Mouse (Mus musculus): ENCODE measurements around the gene Ildr1. TPM values are rescaled to one million over a fixed set of nuclear protein-coding genes. Genes with fewer than 3 reads are reported as not detected.

Ildr1 gene
- total and polyA plus RNA-seq, 3 experiments: 0.27 TPM; not detected in 2

DNA sequence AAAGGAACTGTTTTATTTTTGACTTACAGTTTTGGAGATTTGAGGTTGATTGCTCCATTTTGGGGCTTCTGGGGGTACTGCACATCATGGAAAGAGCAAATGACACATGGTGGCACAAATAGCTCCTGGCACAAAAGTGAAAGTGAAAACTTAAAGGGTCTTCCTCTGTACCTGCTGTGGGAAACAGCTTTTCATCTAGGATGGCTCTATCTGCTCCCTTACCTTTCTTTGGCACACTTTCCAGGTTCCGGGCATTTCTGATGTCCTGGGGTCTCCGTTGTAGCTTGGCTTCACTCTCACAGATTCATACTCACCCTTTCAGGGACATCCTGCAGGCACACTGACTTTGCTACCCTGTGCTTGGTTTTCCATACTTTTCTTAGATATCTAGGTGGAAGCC lies 5.7 kb upstream of the Ildr1 start:
- no peaks in the 10 kb centered on the region for H3K9me3 ChIP-seq (replicated peaks)
- DNase-seq (ENCODE audit: low spot score): no peak
- H3K36me3 ChIP-seq (replicated peaks): no peaks in the 10 kb centered on the region
- no peak for ATAC-seq (ENCODE audit: extremely low read depth, insufficient number of reproducible peaks, low FRiP score, poor library complexity, severe bottlenecking)
- no peak for TF ChIP-seq GATA1 (IDR thresholded peaks at IDR 0.05; ENCODE audit: borderline replicate concordance, low read length)
- no peak for TF ChIP-seq GATA2 (IDR thresholded peaks at IDR 0.05; ENCODE audit: borderline replicate concordance, low read depth, low read length)
- no peak for TF ChIP-seq TAL1 (conservative IDR thresholded peaks at IDR 0.05; ENCODE audit: low read depth, low read length)
- TF ChIP-seq POLR2AphosphoS5 (IDR thresholded peaks at IDR 0.05; ENCODE audit: insufficient replicate concordance, low read depth, low read length): no peak
- no peak for TF ChIP-seq CTCF (IDR thresholded peaks at IDR 0.05; ENCODE audit: low read depth, low read length)
- H3K4me3 ChIP-seq (ENCODE audit: low read depth, low read length): no peak overlapping the region
- H3K4me1 ChIP-seq (ENCODE audit: insufficient read depth, low read depth, low read length): no peaks in the 10 kb centered on the region
- no peaks in the 10 kb centered on the region for H3K27me3 ChIP-seq (ENCODE audit: insufficient read depth, low read length)

DNA sequence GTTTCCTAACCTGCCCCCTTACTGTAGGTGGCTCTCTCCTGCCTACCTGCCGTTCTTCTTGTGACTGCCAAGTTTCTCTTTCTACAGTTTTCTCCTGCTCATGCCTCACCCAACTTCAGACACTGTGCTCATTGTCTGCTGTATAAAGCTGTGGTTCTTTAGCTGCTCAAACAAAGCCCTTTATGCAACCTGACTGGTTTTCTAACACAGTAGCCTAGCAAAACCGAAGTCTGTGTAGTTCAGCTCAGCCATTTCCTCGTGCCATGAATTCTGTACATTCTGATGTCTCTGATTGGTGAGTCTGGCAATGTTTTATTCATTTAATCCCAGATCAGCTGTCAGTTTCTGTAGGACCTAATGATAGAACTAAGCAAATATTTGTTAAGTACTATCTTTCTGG lies 2.3 kb upstream of the Ildr1 start:
- H3K36me3 ChIP-seq (replicated peaks): no peaks in the 10 kb centered on the region
- no peak for ATAC-seq (ENCODE audit: extremely low read depth, insufficient number of reproducible peaks, low FRiP score, poor library complexity, severe bottlenecking)
- DNase-seq (ENCODE audit: low spot score): no peak
- no peaks in the 10 kb centered on the region for H3K4me1 ChIP-seq (ENCODE audit: insufficient read depth, low read depth, low read length)
- H3K4me3 ChIP-seq (ENCODE audit: low read depth, low read length): no peak overlapping the region
- TF ChIP-seq GATA1 (IDR thresholded peaks at IDR 0.05; ENCODE audit: borderline replicate concordance, low read length): no peak
- TF ChIP-seq POLR2AphosphoS5 (IDR thresholded peaks at IDR 0.05; ENCODE audit: insufficient replicate concordance, low read depth, low read length): no peak
- no peak for TF ChIP-seq GATA2 (IDR thresholded peaks at IDR 0.05; ENCODE audit: borderline replicate concordance, low read depth, low read length)
- TF ChIP-seq TAL1 (conservative IDR thresholded peaks at IDR 0.05; ENCODE audit: low read depth, low read length): no peak
- no peak for TF ChIP-seq CTCF (IDR thresholded peaks at IDR 0.05; ENCODE audit: low read depth, low read length)
- H3K9me3 ChIP-seq (replicated peaks): no peaks in the 10 kb centered on the region
- peaks cover 6% of the 10 kb centered on the region; the same call in 1 of the 2 replicates for H3K27me3 ChIP-seq (ENCODE audit: insufficient read depth, low read length)

GRCm38 (mm10) chr16:36694798-36695290 lies 1.1 kb downstream of the Ildr1 start:
- TF ChIP-seq CTCF (IDR thresholded peaks at IDR 0.05; ENCODE audit: low read depth, low read length): no peak
- no peak for TF ChIP-seq GATA2 (IDR thresholded peaks at IDR 0.05; ENCODE audit: borderline replicate concordance, low read depth, low read length)
- no peak for TF ChIP-seq TAL1 (conservative IDR thresholded peaks at IDR 0.05; ENCODE audit: low read depth, low read length)
- TF ChIP-seq POLR2AphosphoS5 (IDR thresholded peaks at IDR 0.05; ENCODE audit: insufficient replicate concordance, low read depth, low read length): no peak
- no peak for TF ChIP-seq GATA1 (IDR thresholded peaks at IDR 0.05; ENCODE audit: borderline replicate concordance, low read length)
- DNase-seq (ENCODE audit: low spot score) (no peak), ATAC-seq (ENCODE audit: extremely low read depth, insufficient number of reproducible peaks, low FRiP score, poor library complexity, severe bottlenecking) (no peak)
- Histone ChIP-seq H3K4me1 (ENCODE audit: insufficient read depth, low read depth, low read length) (no peaks in the 10 kb centered on the region), H3K4me3 (ENCODE audit: low read depth, low read length) (no peak overlapping the region), H3K36me3 (replicated peaks) (no peaks in the 10 kb centered on the region), H3K9me3 (replicated peaks) (no peaks in the 10 kb centered on the region), H3K27me3 (ENCODE audit: insufficient read depth, low read length) (peaks cover 6% of the 10 kb centered on the region; the same call in 1 of the 2 replicates)

- Histone ChIP-seq H3K27me3 (ENCODE audit: insufficient read depth, low read length) (peaks cover 8% of the 10 kb centered on the region; the same call in 1 of the 2 replicates), H3K4me3 (ENCODE audit: low read depth, low read length) (no peak overlapping the region), H3K4me1 (ENCODE audit: insufficient read depth, low read depth, low read length) (no peaks in the 10 kb centered on the region), H3K9me3 (replicated peaks) (no peaks in the 10 kb centered on the region), H3K36me3 (replicated peaks) (no peaks in the 10 kb centered on the region)
- ATAC-seq (ENCODE audit: extremely low read depth, insufficient number of reproducible peaks, low FRiP score, poor library complexity, severe bottlenecking): no peak
- TF ChIP-seq POLR2AphosphoS5 (IDR thresholded peaks at IDR 0.05; ENCODE audit: insufficient replicate concordance, low read depth, low read length) (no peak), GATA1 (IDR thresholded peaks at IDR 0.05; ENCODE audit: borderline replicate concordance, low read length) (no peak), TAL1 (conservative IDR thresholded peaks at IDR 0.05; ENCODE audit: low read depth, low read length) (no peak), GATA2 (IDR thresholded peaks at IDR 0.05; ENCODE audit: borderline replicate concordance, low read depth, low read length) (no peak), CTCF (IDR thresholded peaks at IDR 0.05; ENCODE audit: low read depth, low read length) (no peak)
- no peak for DNase-seq (ENCODE audit: low spot score)
These were observed 3.6 kb downstream of the Ildr1 start for GRCm38 (mm10) chr16:36697331-36697730.

- Histone ChIP-seq H3K4me3 (ENCODE audit: low read depth, low read length) (no peak overlapping the region), H3K27me3 (ENCODE audit: insufficient read depth, low read length) (peaks cover 4% of the 10 kb centered on the region; the same call in 1 of the 2 replicates), H3K36me3 (replicated peaks) (no peaks in the 10 kb centered on the region), H3K9me3 (replicated peaks) (no peaks in the 10 kb centered on the region), H3K4me1 (ENCODE audit: insufficient read depth, low read depth, low read length) (no peaks in the 10 kb centered on the region)
- ATAC-seq (ENCODE audit: extremely low read depth, insufficient number of reproducible peaks, low FRiP score, poor library complexity, severe bottlenecking): no peak
- DNase-seq (ENCODE audit: low spot score): no peak
- TF ChIP-seq TAL1 (conservative IDR thresholded peaks at IDR 0.05; ENCODE audit: low read depth, low read length): no peak
- TF ChIP-seq CTCF (IDR thresholded peaks at IDR 0.05; ENCODE audit: low read depth, low read length): no peak
- no peak for TF ChIP-seq GATA2 (IDR thresholded peaks at IDR 0.05; ENCODE audit: borderline replicate concordance, low read depth, low read length)
These were observed 6.7 kb downstream of the Ildr1 start for GRCm38 (mm10) chr16:36700484-36700883.

GRCm38 (mm10) chr16:36707702-36708423 lies 14.1 kb downstream of the Ildr1 start:
- no peaks in the 10 kb centered on the region for H3K36me3 ChIP-seq (replicated peaks)
- DNase-seq (ENCODE audit: low spot score): no peak
- TF ChIP-seq GATA2 (IDR thresholded peaks at IDR 0.05; ENCODE audit: borderline replicate concordance, low read depth, low read length) (no peak), GATA1 (IDR thresholded peaks at IDR 0.05; ENCODE audit: borderline replicate concordance, low read length) (no peak)
- ATAC-seq (ENCODE audit: extremely low read depth, insufficient number of reproducible peaks, low FRiP score, poor library complexity, severe bottlenecking): no peak
- H3K9me3 ChIP-seq (replicated peaks): no peaks in the 10 kb centered on the region
- no peaks in the 10 kb centered on the region for H3K4me1 ChIP-seq (ENCODE audit: insufficient read depth, low read depth, low read length)
- H3K4me3 ChIP-seq (ENCODE audit: low read depth, low read length): no peak overlapping the region
- peaks cover 6% of the 10 kb centered on the region; the same call in 1 of the 2 replicates for H3K27me3 ChIP-seq (ENCODE audit: insufficient read depth, low read length)
